Mouse (Mus musculus): ENCODE measurements around the gene Hibch.

GRCm38 (mm10) chr1:52817813-52818147, 26.9 kb upstream of the Hibch start:
- TF ChIP-seq CTCF (IDR thresholded peaks at IDR 0.05; ENCODE audit: insufficient read depth, low read depth, low read length) (no peak), POLR2A (IDR thresholded peaks at IDR 0.05; ENCODE audit: insufficient read depth, low read depth, low read length) (no peak; the same call in 1 of the 2 replicates)

Measured in olfactory bulb, adult 2 months (tissue).